Mouse (Mus musculus): ENCODE results near the gene Mecom.

GRCm38 (mm10) chr3:29953269-29953668 is 594.5 kb downstream of the Mecom start:
- no peak for TF ChIP-seq POLR2A (IDR thresholded peaks at IDR 0.05; ENCODE audit: extremely low read depth, insufficient read depth, low read length)
- no peak for TF ChIP-seq CTCF (IDR thresholded peaks at IDR 0.05; ENCODE audit: extremely low read depth, insufficient read depth, low read length)

Measured in cortical plate, adult 2 months (tissue).